In the genomic region with DNA sequence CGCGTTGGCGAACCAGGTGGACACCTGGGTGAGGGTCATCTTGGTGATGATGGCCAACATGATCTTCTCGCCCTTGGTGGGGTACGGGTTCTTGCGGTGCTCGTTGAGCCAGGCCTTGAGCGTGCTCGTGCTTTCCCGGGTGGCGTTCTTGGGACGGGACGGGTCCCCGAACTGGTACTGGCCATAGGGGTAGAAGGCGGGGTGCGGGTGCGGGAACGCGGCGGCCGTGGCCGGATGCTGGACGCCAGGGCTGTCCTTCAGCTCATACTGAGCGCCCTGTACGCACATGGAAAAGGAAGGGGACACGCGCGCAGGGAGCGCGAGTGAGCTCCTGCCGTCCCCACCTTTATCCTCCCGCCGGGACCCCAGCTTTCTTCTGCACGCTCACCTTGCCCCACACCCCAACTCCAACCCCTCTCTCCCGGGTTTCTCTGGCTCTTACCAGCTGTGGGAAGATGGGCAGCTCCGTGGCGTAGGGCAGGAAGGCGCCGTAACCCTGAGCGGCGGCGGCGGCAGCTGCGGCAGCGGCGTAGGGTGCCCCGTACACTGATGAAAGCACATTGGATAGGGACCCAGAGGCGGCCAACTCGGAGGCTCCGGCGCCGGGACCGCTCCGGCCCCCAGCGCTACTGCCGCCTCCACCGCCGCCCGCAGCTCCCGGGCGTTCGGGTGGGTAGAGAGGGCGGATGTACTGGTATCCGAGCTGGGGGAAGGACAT, we compare ENCODE assay signal across 7 mouse cellular contexts. TPM values are rescaled to one million over a fixed set of nuclear protein-coding genes. Genes with fewer than 3 reads are reported as not detected.
DNase-seq lines count a peak whose midpoint lies in the region; ATAC-seq and TF ChIP-seq lines count a peak whose summit lies in the region.

No protein-coding gene starts in this region.

- H3K27ac ChIP-seq in embryonic facial prominence, embryonic 14.5 days (replicated peaks; ENCODE audit: low read depth, low read length): peak overlapping the region; percentile 94
- H3K27ac ChIP-seq in hindbrain, embryonic 15.5 days (replicated peaks): peak overlapping the region; percentile 92
- H3K27ac ChIP-seq in lung, embryonic 15.5 days: peak overlapping the region; percentile 99
- H3K27ac ChIP-seq in stomach, postnatal 0 days (replicated peaks): peak overlapping the region; percentile 86

- peak overlapping the region; percentile 86 for H3K9ac ChIP-seq in embryonic facial prominence, embryonic 14.5 days (ENCODE audit: low read depth, low read length)
- peak overlapping the region; percentile 63 for H3K9ac ChIP-seq in hindbrain, embryonic 15.5 days
- H3K9ac ChIP-seq in lung, embryonic 15.5 days: peak overlapping the region; percentile 89
- peak overlapping the region; percentile 56 for H3K9ac ChIP-seq in stomach, postnatal 0 days (ENCODE audit: low read length)

- no peaks in the 10 kb centered on the region for H3K9me3 ChIP-seq in E14TG2a.4 (ENCODE audit: low read length)
- H3K9me3 ChIP-seq in embryonic facial prominence, embryonic 14.5 days (ENCODE audit: control insufficient read depth, low read length): no peaks in the 10 kb centered on the region
- no peaks in the 10 kb centered on the region for H3K9me3 ChIP-seq in hindbrain, embryonic 15.5 days
- H3K9me3 ChIP-seq in lung, embryonic 15.5 days: no peaks in the 10 kb centered on the region
- H3K9me3 ChIP-seq in stomach, postnatal 0 days (ENCODE audit: control insufficient read depth, low read length): no peaks in the 10 kb centered on the region

- peak overlapping the region; percentile 91 for H3K4me2 ChIP-seq in embryonic facial prominence, embryonic 14.5 days (ENCODE audit: low read depth, low read length)
- peak overlapping the region; percentile 84 for H3K4me2 ChIP-seq in hindbrain, embryonic 15.5 days
- H3K4me2 ChIP-seq in lung, embryonic 15.5 days: peak overlapping the region; percentile 96
- peak overlapping the region; percentile 86 for H3K4me2 ChIP-seq in stomach, postnatal 0 days (replicated peaks; ENCODE audit: low read depth)

- peaks cover 95% of the 10 kb centered on the region for H3K27me3 ChIP-seq in E14TG2a.4 (ENCODE audit: insufficient read depth, low read length)
- H3K27me3 ChIP-seq in embryonic facial prominence, embryonic 14.5 days (replicated peaks; ENCODE audit: control insufficient read depth, insufficient read depth, low read length): peaks cover 74% of the 10 kb centered on the region
- peaks cover 32% of the 10 kb centered on the region for H3K27me3 ChIP-seq in hindbrain, embryonic 15.5 days
- peaks cover 99% of the 10 kb centered on the region for H3K27me3 ChIP-seq in lung, embryonic 15.5 days
- H3K27me3 ChIP-seq in stomach, postnatal 0 days (ENCODE audit: control insufficient read depth, insufficient read depth, low read length): peaks cover 14% of the 10 kb centered on the region; the same call in 1 of the 2 replicates

- no peak for TF ChIP-seq CTCF in E14TG2a.4 (conservative IDR thresholded peaks at IDR 0.05; ENCODE audit: low read length)
- TF ChIP-seq CTCF in stomach, postnatal 0 days (IDR thresholded peaks at IDR 0.05; ENCODE audit: low read depth): no peak

- intact Hi-C loops in left cerebral cortex, postnatal 36 days (cut with DNase I): loop anchor here (1.0 to 10.0 kb wide), 2 partner anchors 556 to 874 kb away; a partner anchor contains a TSS

- ATAC-seq in embryonic facial prominence, embryonic 14.5 days (ENCODE audit: low read depth): peak; percentile 24
- ATAC-seq in hindbrain, embryonic 15.5 days (ENCODE audit: low FRiP score, low read depth): no peak
- no peak for ATAC-seq in lung, embryonic 15.5 days (ENCODE audit: borderline replicate concordance, extremely low read depth, low FRiP score, low TSS enrichment)
- 0 out of 2 replicates have a peak, but pooled peaks have one; percentile 22 for ATAC-seq in stomach, postnatal 0 days (ENCODE audit: low FRiP score, low TSS enrichment)

- peaks cover 59% of the 10 kb centered on the region for H3K4me1 ChIP-seq in E14TG2a.4 (replicated peaks; ENCODE audit: low read depth, low read length)
- H3K4me1 ChIP-seq in embryonic facial prominence, embryonic 14.5 days (ENCODE audit: control insufficient read depth, insufficient read depth, low read length): peaks cover 12% of the 10 kb centered on the region; the same call in 1 of the 2 replicates
- peaks cover 71% of the 10 kb centered on the region for H3K4me1 ChIP-seq in hindbrain, embryonic 15.5 days (replicated peaks)
- peaks cover 42% of the 10 kb centered on the region for H3K4me1 ChIP-seq in lung, embryonic 15.5 days
- H3K4me1 ChIP-seq in stomach, postnatal 0 days (replicated peaks; ENCODE audit: control insufficient read depth, insufficient read depth): 0 out of 2 replicates have a peak, but pooled peaks cover 2% of the 10 kb centered on the region

- WGBS in embryonic facial prominence, embryonic 14.5 days: 2% methylated on average over 42 of the region's 64 CpGs
- under 1% methylated on average over 63 of the region's 64 CpGs for WGBS in hindbrain, embryonic 15.5 days
- WGBS in lung, embryonic 15.5 days: 0% methylated on average over 60 of the region's 64 CpGs
- 1% methylated on average over 58 of the region's 64 CpGs for WGBS in stomach, postnatal 0 days

- peak; percentile 80 for DNase-seq in 3134 (ENCODE audit: extremely low read depth, insufficient read length, low spot score)
- no peak for DNase-seq in embryonic facial prominence, embryonic 14.5 days (ENCODE audit: low spot score)
- peak; percentile 45 for DNase-seq in stomach, postnatal 0 days (ENCODE audit: low spot score)
- no peak for DNase-seq in left cerebral cortex, postnatal 36 days (ENCODE audit: low spot score in 2 of 2)

- no peak for TF ChIP-seq EP300 in stomach, postnatal 0 days (optimal IDR thresholded peaks at IDR 0.05)

- H3K4me3 ChIP-seq in E14TG2a.4 (replicated peaks; ENCODE audit: low read length): peak overlapping the region; percentile 79
- H3K4me3 ChIP-seq in embryonic facial prominence, embryonic 14.5 days (ENCODE audit: low read depth, low read length): peak overlapping the region; percentile 74
- peak overlapping the region; percentile 60 for H3K4me3 ChIP-seq in hindbrain, embryonic 15.5 days
- peak overlapping the region; percentile 72 for H3K4me3 ChIP-seq in lung, embryonic 15.5 days
- H3K4me3 ChIP-seq in stomach, postnatal 0 days (ENCODE audit: low read depth, low read length): peak overlapping the region; percentile 61

- H3K36me3 ChIP-seq in E14TG2a.4 (ENCODE audit: insufficient read depth, low read length): no peaks in the 10 kb centered on the region
- peaks cover 8% of the 10 kb centered on the region; the same call in 1 of the 2 replicates for H3K36me3 ChIP-seq in embryonic facial prominence, embryonic 14.5 days (ENCODE audit: control insufficient read depth, insufficient read depth, low read length)
- H3K36me3 ChIP-seq in hindbrain, embryonic 15.5 days: no peaks in the 10 kb centered on the region
- no peaks in the 10 kb centered on the region for H3K36me3 ChIP-seq in lung, embryonic 15.5 days
- H3K36me3 ChIP-seq in stomach, postnatal 0 days (ENCODE audit: control insufficient read depth, insufficient read depth, low read length): no peaks in the 10 kb centered on the region

RNA-seq across cellular contexts. Expression of a gene that starts 1.2 kb away (rescaled TPM):
- polyA plus RNA-seq in embryonic facial prominence, embryonic 14.5 days (2014; fragmentation: Nextera tagmentation; extraction: Ambion mirVana): 11.0 and 12.3 TPM in 2 replicates
- 18.3 and 25.3 TPM in 2 replicates for polyA plus RNA-seq in hindbrain, embryonic 15.5 days (2015; fragmentation: Nextera tagmentation; extraction: Ambion mirVana)
- 32.6 and 33.9 TPM in 2 replicates for polyA plus RNA-seq in lung, embryonic 15.5 days (2015; fragmentation: Nextera tagmentation; extraction: Ambion mirVana)
- 7.6 and 7.7 TPM in 2 replicates for polyA plus RNA-seq in stomach, postnatal 0 days (2015; fragmentation: Nextera tagmentation; extraction: Ambion mirVana)
- under 1 TPM; 0.20 to 0.27 TPM for total RNA-seq in left cerebral cortex, postnatal 36 days (2021)

Comparison
In these comparisons a context has a peak if more than half of its experiments do, and no peak if none do; other contexts are left out.
1. DNase-seq: peak in 3134 (single experiment) and stomach, postnatal 0 days (single experiment); none in embryonic facial prominence, embryonic 14.5 days (single experiment) and left cerebral cortex, postnatal 36 days (0 of 2).
2. ATAC-seq: peak in embryonic facial prominence, embryonic 14.5 days (single experiment) and stomach, postnatal 0 days (single experiment); none in hindbrain, embryonic 15.5 days (single experiment) and lung, embryonic 15.5 days (single experiment).
3. Peak in every context shown above with its lines, with median percentiles within 50 percentile points of each other: H3K4me3 ChIP-seq, H3K27ac ChIP-seq, H3K4me2 ChIP-seq and H3K9ac ChIP-seq.